Mouse (Mus musculus) stomach, embryonic 14.5 days (tissue): ENCODE results near the gene Adcy10. TPM values are rescaled to one million over a fixed set of nuclear protein-coding genes. Genes with fewer than 3 reads are reported as not detected.

Experiments used
- ATAC-seq: fragments of 200-750 bp; cut with Nextera tagmentation; 2 replicates; pipeline ENCODE4 v1.8.0; 2017; ENCODE audit warnings: low read depth, moderate TSS enrichment; ENCODE audit not compliant: insufficient number of reproducible peaks, insufficient read depth, low FRiP score
- H3K27ac ChIP-seq: fragments of 300-500 bp; sonication (generic); 2 replicates; pipeline ENCODE4 v1.5.1; 2014; ENCODE audit warnings: mild to moderate bottlenecking, low read length, moderate library complexity, mixed read lengths
- H3K27me3 ChIP-seq: fragments of 300-500 bp; sonication (generic); 2 replicates; pipeline ENCODE4 v1.6.1; 2014; ENCODE audit warnings: low read length, control low read depth, mixed read lengths; ENCODE audit not compliant: control insufficient read depth, insufficient read depth
- H3K36me3 ChIP-seq: fragments of 300-500 bp; sonication (generic); 2 replicates; pipeline ENCODE4 v1.6.1; 2014; ENCODE audit warnings: mild to moderate bottlenecking, control low read depth, low read length, moderate library complexity, mixed read lengths; ENCODE audit not compliant: control insufficient read depth, insufficient read depth
- H3K4me1 ChIP-seq: fragments of 300-500 bp; sonication (generic); 2 replicates; pipeline ENCODE4 v1.6.1; 2014; ENCODE audit warnings: low read length, control low read depth, mixed read lengths; ENCODE audit not compliant: control insufficient read depth, insufficient read depth
- H3K4me2 ChIP-seq: fragments of 300-500 bp; sonication (generic); replicated peaks from 2 replicates; pipeline ENCODE4 v1.6.1; 2014; ENCODE audit warnings: low read depth, low read length, control low read depth
- H3K4me3 ChIP-seq: fragments of 300-500 bp; sonication (generic); 2 replicates; pipeline ENCODE4 v1.5.1; 2014; ENCODE audit warnings: low read depth, low read length, control low read depth
- H3K9ac ChIP-seq: fragments of 300-500 bp; sonication (generic); replicated peaks from 2 replicates; pipeline ENCODE4 v1.6.1; 2014; ENCODE audit warnings: low read depth, mild to moderate bottlenecking, control low read depth, low read length, moderate library complexity, mixed read lengths
- H3K9me3 ChIP-seq: fragments of 300-500 bp; sonication (generic); 2 replicates; pipeline ENCODE4 v1.6.1; 2016; ENCODE audit warnings: low read depth, low read length, control low read depth; ENCODE audit not compliant: control insufficient read depth
- WGBS: fragments of 180-500 bp; shearing (Covaris S2); extraction: QIAGEN DNeasy Blood & Tissue Kit; methylation state at CpG from one replicate; pipeline ENCODE4 v1.1.7; 2014; 5-methylcytosine and 5-hydroxymethylcytosine counted together
- polyA plus RNA-seq: library from polyadenylated mRNA; unstranded; fragments of >200 nt; fragmentation: Nextera tagmentation; extraction: Ambion mirVana; gene quantifications from 2 replicates; pipeline ENCODE4 v1.2.1, GENCODE M21; 2014

Gene Adcy10
- 0.39 TPM in 1 of 2 replicates, not detected in the other for polyA plus RNA-seq

DNA sequence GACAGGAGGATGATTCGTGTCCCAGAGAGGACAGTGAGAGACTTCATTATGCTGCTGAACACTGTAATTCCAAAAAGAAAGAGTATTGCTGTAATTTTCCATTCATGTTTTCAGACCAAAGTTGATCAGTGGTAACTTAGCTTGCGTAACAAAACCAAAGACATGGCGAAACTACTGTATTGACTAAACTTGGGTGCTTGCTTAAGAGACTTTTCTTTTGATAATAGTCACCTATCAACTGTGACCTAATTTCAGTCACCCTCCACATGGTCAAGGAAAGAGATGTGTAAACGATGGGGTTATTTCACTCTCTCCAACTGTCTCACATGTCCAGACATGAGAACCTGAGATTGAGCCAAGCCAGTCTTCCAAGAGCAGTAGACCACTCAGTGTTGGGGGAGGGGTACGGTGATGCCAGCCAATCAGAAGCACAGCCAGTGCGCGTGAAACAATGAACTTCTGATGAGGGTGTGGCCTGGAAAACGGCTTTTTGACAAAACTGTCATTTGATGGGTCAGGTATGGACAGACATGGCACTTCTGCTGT lies at the start of gene Adcy10:
Gene Adcy10, plus strand, starts transcription at position 496 of the 546 bp plus-strand sequence.
- 93% methylated on average over 8 of the region's 8 CpGs for WGBS
- Histone ChIP-seq H3K27ac (no peak within 1 kb of the TSS), H3K4me2 (no peak within 1 kb of the TSS), H3K9me3 (no peaks in the 10 kb centered on the region), H3K36me3 (peaks cover 2% of the 10 kb centered on the region; the same call in 1 of the 2 replicates), H3K4me1 (no peaks in the 10 kb centered on the region), H3K9ac (no peak within 1 kb of the TSS), H3K27me3 (no peaks in the 10 kb centered on the region), H3K4me3 (no peak within 1 kb of the TSS)
- no peak for ATAC-seq

DNA sequence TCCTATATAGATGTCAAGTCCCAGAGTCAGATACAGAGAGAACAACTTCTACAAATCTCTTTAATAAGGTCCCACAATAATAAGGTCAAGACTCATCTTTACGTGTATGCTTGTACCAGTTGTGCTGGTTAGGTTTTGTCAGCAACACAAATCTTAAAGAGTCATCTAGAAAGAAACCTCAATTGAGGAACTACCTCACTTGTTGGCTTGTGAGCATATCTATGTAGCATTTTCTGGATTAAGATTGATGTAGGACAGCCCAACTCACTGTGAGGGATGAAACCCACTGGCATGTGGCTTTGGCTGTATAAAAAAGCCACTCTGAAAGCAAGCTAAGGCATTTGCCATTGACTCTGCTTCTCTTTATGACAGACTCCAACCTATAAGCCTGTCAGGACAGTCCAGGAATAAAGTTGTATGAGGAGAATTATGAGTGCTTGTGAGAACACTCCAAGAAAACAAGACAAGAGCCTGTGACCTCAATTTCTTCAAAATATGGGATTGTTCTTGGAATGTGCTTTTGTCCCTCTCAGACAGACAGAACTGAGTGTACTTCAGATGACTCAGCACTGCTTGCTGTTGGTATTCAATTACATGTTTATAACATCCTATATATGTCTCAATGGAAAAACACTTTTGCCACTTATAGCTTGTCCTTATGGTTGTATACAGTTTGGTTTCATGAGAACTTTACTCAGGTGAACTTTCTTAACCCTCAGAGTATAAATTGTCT lies 46.5 kb upstream of the Adcy10 start:
- Histone ChIP-seq H3K27ac (no peak overlapping the region), H3K9ac (no peak overlapping the region), H3K9me3 (0 out of 2 replicates have a peak, but pooled peaks cover 4% of the 10 kb centered on the region), H3K4me1 (no peaks in the 10 kb centered on the region), H3K27me3 (no peaks in the 10 kb centered on the region), H3K4me2 (no peak overlapping the region), H3K4me3 (no peak overlapping the region), H3K36me3 (no peaks in the 10 kb centered on the region)
- WGBS = 88% methylated on average over 1 of the region's 1 CpGs
- no peak for ATAC-seq

- ATAC-seq = no peak
- Histone ChIP-seq H3K9me3 (0 out of 2 replicates have a peak, but pooled peaks cover 4% of the 10 kb centered on the region), H3K4me1 (no peaks in the 10 kb centered on the region), H3K9ac (no peak overlapping the region), H3K27ac (no peak overlapping the region), H3K27me3 (no peaks in the 10 kb centered on the region), H3K4me3 (no peak overlapping the region), H3K4me2 (no peak overlapping the region), H3K36me3 (no peaks in the 10 kb centered on the region)
- 82% methylated on average over 3 of the region's 3 CpGs for WGBS
These were observed 44.2 kb upstream of the Adcy10 start for GRCm38 (mm10) chr1:165440788-165441187.

DNA sequence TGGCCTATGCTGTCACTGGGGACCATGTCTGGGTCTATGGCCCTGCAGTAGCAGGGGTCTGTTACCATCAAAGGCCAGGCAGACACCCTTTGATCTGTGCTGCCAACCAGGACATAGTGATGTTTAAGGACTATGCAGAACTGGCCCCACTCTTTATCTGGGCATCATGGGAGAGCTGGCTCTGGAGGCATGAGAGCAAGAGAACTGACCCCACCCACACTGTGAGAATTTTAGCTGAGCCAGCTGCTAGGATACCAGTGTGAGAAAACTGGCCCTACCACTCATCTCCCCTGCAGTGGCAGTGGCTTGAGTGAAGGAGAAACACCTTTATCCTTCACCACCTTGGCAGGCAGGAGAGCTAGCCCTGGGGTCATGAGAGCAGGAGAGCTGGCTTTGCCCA lies 43.8 kb upstream of the Adcy10 start:
- Histone ChIP-seq H3K4me2 (no peak overlapping the region), H3K4me3 (no peak overlapping the region), H3K4me1 (no peaks in the 10 kb centered on the region), H3K9me3 (0 out of 2 replicates have a peak, but pooled peaks cover 3% of the 10 kb centered on the region), H3K27ac (no peak overlapping the region), H3K9ac (no peak overlapping the region), H3K27me3 (no peaks in the 10 kb centered on the region), H3K36me3 (no peaks in the 10 kb centered on the region)
- no peak for ATAC-seq

DNA sequence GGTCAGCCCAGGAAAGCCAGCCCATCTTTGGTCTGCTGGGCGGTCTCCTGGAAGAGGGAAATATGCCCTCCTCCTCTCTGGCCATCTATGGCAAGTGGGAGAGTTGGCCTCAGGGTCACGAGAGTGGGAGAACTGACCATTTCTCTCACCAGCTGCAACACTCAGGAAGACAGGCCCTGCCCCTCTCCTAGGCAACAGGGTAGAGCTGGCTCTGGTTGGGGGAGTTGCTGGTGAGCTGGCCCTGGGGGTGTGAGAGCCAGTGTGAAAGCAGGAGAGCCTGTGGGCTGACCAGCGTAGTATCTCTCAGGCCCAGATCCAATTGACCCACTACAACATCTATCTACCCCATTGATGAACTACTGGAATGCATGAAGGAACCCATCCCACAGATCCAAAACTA lies 43.3 kb upstream of the Adcy10 start:
- no peaks in the 10 kb centered on the region for H3K36me3 ChIP-seq
- H3K4me1 ChIP-seq = no peaks in the 10 kb centered on the region
- no peaks in the 10 kb centered on the region for H3K9me3 ChIP-seq
- no peak overlapping the region for H3K27ac ChIP-seq
- no peaks in the 10 kb centered on the region for H3K27me3 ChIP-seq
- H3K4me3 ChIP-seq = no peak overlapping the region
- ATAC-seq = no peak
- H3K9ac ChIP-seq = no peak overlapping the region
- H3K4me2 ChIP-seq = no peak overlapping the region
- 89% methylated on average over 3 of the region's 3 CpGs for WGBS

GRCm38 (mm10) chr1:165459041-165459502 lies 25.9 kb upstream of the Adcy10 start:
- Histone ChIP-seq H3K9me3 (no peaks in the 10 kb centered on the region), H3K4me3 (peak overlapping the region; percentile 96), H3K36me3 (no peaks in the 10 kb centered on the region), H3K27ac (no peak overlapping the region), H3K9ac (peak overlapping the region; percentile 73), H3K4me1 (0 out of 2 replicates have a peak, but pooled peaks cover 3% of the 10 kb centered on the region), H3K27me3 (no peaks in the 10 kb centered on the region), H3K4me2 (peak overlapping the region; percentile 83)
- 14% methylated on average over 7 of the region's 7 CpGs for WGBS
- ATAC-seq = no peak

- Histone ChIP-seq H3K4me3 (peak overlapping the region; percentile 96), H3K36me3 (no peaks in the 10 kb centered on the region), H3K4me2 (peak overlapping the region; percentile 83), H3K9ac (peak overlapping the region; percentile 73), H3K27ac (peak overlapping the region; percentile 96), H3K4me1 (0 out of 2 replicates have a peak, but pooled peaks cover 3% of the 10 kb centered on the region), H3K9me3 (no peaks in the 10 kb centered on the region), H3K27me3 (no peaks in the 10 kb centered on the region)
- WGBS = under 1% methylated on average over 59 of the region's 60 CpGs
- ATAC-seq = peak; percentile 0; the same call in 1 of the 2 replicates
These were observed 25.3 kb upstream of the Adcy10 start for GRCm38 (mm10) chr1:165459503-165460181.

- 0 out of 2 replicates have a peak, but pooled peaks cover 3% of the 10 kb centered on the region for H3K4me1 ChIP-seq
- H3K27me3 ChIP-seq = no peaks in the 10 kb centered on the region
- no peaks in the 10 kb centered on the region for H3K36me3 ChIP-seq
- ATAC-seq = peak; percentile 91
- WGBS = under 1% methylated on average over 37 of the region's 37 CpGs
- H3K9ac ChIP-seq = peak within 1 kb of the TSS; percentile 73
- H3K9me3 ChIP-seq = no peaks in the 10 kb centered on the region
- peak within 1 kb of the TSS; percentile 83 for H3K4me2 ChIP-seq
- H3K27ac ChIP-seq = peak within 1 kb of the TSS; percentile 96
- H3K4me3 ChIP-seq = peak within 1 kb of the TSS; percentile 96
These were observed 24.6 kb upstream of the Adcy10 start, which contains the start of the genes Dcaf6 and Mpc2 for GRCm38 (mm10) chr1:165460360-165460800. Gene Dcaf6, minus strand, starts transcription at chr1:165460475. Gene Mpc2, plus strand, starts transcription at chr1:165460637.
